Mouse (Mus musculus) bone marrow macrophage, adult 2 months (primary cell): ENCODE data around the gene Ip6k3.

Experiments
- CTCF ChIP-seq: IDR thresholded peaks from 2 replicates; pipeline ENCODE4 v1.5.1; 2012; ENCODE audit warnings: low read depth, mild to moderate bottlenecking, low read length, moderate library complexity
- POLR2A ChIP-seq: IDR thresholded peaks from 2 replicates; pipeline ENCODE4 v1.6.1; 2012; ENCODE audit warnings: mild to moderate bottlenecking, low read depth, low read length, borderline replicate concordance

DNA sequence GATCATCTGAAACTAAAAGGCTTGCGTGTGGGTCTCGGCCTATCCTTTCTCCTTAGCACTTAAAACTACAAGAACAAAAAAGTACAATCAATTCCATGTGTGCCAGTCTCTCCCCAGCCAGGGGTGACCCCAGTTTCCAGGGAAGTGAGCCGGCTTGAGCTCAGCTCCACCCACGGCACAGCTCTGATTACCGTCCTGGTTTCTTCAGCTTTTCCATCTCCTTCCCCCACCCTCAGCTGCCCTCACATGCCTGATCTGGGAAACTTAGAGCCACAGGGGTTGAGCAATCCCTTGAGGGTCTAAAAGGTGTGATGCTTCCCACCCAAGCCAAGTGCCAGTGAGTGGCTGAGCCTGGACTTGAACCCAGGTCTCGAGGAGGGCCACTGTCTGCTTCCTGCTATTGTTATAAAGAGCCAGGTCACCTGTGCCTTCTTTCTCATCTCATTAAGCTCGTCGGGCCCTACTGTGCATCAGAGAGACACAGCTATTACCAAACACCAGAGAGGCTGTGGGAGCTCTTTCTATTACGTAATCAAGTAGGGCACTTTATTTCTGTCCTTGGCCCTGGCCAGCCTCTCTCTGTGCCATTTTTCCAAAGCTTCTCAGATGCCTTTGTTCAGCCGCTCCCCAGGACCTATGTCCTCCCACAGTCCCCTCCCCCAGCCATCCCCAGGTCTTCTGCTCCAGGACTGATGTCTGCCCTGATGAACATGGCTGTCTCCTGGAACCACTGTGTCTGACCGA is 2.5 kb upstream of the Ip6k3 start:
- TF ChIP-seq POLR2A (no peak), CTCF (no peak)
